Mouse (Mus musculus): ENCODE results near the gene Myo3b.

DNA sequence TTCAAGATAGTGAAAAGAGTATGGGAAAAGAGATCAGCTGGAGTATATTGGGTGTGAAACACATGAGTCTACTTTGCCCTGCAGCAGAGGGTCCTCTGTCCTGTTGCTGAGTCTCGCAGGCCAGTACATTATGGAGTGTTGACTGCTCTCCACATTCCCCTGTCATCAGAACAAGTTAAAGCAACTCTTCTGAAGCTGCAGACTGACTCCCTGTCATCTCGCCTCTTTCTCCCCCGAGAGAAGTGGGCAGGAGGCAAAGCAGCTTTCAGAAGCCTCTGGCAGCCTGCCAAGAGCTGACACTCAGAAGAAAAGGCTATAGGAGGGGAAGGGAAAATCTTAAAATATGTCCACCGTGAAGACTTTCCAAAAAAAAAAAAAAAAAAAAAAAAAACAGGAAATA is 404.1 kb downstream of the Myo3b start:
- TF ChIP-seq GATA1 (IDR thresholded peaks at IDR 0.05; ENCODE audit: low read length) (no peak), TAL1 (IDR thresholded peaks at IDR 0.05; ENCODE audit: low read length) (no peak)

Measured in erythroblast, embryonic 14.5 days (primary cell).